Mouse (Mus musculus) C2C12 (cell line): ENCODE results near the gene Bsnd.

ENCODE experiments used
- CEBPB ChIP-seq: IDR thresholded peaks from one replicate; pipeline ENCODE4 v1.6.1; 2011; ENCODE audit warnings: low read depth, mild to moderate bottlenecking, control low read depth, moderate library complexity
- CTCF ChIP-seq: IDR thresholded peaks from one replicate; pipeline ENCODE4 v1.5.1; 2011; ENCODE audit not compliant: control insufficient read depth, insufficient read depth, insufficient read length
- FOSL1 ChIP-seq: IDR thresholded peaks from one replicate; pipeline ENCODE4 v1.8.0; 2011; ENCODE audit warnings: mild to moderate bottlenecking, low read length; ENCODE audit not compliant: poor library complexity, insufficient read depth, severe bottlenecking
- MYOG ChIP-seq: IDR thresholded peaks from one replicate; pipeline ENCODE4 v1.6.1; 2011; ENCODE audit not compliant: control insufficient read depth, insufficient read length; ENCODE audit errors: extremely low read depth
- USF1 ChIP-seq: IDR thresholded peaks from one replicate; pipeline ENCODE4 v1.6.1; 2011; ENCODE audit warnings: low read depth, mild to moderate bottlenecking, control low read depth, moderate library complexity

- no peak for TF ChIP-seq CTCF
- TF ChIP-seq MYOG, result no peak
- TF ChIP-seq CEBPB, result no peak
- TF ChIP-seq FOSL1, result no peak
- TF ChIP-seq USF1, result no peak
Observed at GRCm38 (mm10) chr4:106470921-106471320, 21.2 kb downstream of the Bsnd start.
